Mouse (Mus musculus) cerebral cortex, adult 2 months (tissue): ENCODE results near the gene Sec1.

ENCODE experiments used
- WGBS: fragments of 180-500 bp; shearing (Covaris S2); methylation state at CpG from one replicate; pipeline ENCODE4 v1.1.7; 2018; 5-methylcytosine and 5-hydroxymethylcytosine counted together

The Sec1 gene

DNA sequence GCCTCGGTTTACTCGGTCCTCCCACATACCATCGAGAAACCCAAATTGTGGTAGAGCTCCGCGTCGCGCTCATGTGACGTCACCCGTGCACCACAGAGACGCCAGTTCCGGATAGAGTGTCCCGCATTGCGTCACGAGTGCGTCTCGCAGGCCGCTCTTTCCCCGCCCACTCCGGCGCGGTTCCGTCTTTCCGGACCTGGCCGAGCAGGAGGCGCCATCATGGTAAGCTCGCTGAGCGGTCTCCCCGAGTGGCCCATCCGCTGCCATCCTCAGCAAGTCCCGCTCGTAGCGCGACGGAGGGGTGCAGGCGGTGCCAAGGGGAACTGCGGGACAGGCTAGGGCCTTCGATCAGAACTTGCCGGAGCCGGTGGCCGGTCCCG lies 23.7 kb upstream of the Sec1 start, which contains the start of gene Sphk2:
Gene Sphk2, minus strand, starts transcription at position 85 of the 380 bp plus-strand sequence.
- WGBS = under 1% methylated on average over 41 of the region's 41 CpGs

DNA sequence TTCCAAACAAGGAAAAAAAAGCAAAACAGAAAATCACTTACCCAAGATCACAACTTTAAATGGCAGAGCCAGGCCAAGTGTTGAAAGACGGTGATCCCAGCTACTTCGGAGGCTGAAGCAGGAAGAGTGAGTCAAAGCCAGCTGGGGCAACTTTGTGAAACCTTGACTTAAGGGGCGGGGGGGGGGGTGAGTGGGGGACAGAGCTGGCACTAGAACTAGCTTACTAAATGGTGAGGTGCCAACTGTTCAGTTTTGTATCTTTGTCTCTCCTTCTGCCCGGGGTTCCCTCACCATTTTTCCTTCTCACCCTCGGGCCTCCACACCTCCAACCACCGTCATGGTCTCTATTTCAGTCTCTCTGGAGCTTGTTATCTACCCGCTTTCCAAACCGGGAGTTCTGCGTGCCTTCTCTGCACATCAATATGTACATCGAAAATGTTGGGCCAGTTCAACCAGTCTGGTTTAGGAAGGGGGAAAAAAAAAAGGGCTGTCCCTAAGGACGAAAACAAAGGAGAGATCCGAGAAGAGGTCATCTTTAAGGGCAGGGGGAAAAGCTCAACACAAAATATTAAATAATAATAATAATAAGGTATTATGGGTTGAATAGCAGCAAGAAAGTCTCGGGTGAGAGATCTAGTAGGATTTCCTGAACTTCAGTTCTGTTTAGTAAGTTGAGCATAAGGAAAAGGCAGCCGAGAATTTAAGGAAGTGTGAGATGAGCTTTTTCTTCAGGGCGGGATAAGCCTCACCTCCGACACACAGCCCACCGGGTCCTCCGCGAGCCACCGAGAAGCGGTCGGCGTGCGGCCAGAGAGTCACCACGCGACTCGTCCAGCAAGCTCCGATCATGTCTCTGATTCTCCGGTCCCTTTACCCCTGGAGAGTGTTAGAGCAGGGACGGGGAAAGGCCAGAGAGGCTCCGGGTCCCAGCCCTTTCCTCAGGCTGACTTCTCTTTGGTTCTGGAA lies 23.0 kb upstream of the Sec1 start:
- WGBS = 5% methylated on average over 31 of the region's 31 CpGs

GRCm38 (mm10) chr7:45716460-45716857 lies 22.3 kb upstream of the Sec1 start:
- WGBS = 86% methylated on average over 3 of the region's 3 CpGs

DNA sequence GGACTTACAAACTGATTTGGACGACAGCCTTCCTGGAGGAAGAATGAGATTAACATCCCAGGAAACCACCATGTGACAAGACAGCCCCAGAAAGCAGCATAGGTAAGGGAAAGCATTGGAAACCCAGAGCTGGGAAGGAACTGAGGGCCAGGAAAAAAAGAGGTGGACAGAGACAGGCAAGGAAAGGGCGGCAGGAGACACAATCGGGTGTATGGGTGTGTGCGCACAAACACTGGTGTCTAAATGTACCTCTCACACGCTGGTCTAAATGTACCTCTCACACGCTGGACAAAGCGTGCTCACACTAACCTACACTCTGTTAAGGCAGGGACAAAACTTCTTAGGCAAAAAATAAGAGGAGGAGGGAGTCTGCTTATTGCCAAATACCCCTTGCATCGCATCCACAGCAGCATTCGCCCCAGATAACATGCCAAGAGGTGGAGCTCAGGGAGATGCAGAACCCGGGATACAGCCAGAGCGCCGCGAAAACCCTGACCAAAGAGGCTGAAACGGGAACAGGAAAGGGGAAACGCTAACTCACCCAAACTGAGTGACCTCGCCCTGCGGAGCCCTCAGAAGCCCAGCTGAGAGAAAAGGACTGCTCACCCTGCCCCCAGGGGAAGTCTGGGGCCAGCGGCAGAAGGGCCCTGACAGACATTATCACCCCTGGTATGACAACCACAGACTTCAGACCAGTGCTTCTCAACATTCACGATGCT lies 21.7 kb upstream of the Sec1 start:
- 77% methylated on average over 19 of the region's 19 CpGs for WGBS

DNA sequence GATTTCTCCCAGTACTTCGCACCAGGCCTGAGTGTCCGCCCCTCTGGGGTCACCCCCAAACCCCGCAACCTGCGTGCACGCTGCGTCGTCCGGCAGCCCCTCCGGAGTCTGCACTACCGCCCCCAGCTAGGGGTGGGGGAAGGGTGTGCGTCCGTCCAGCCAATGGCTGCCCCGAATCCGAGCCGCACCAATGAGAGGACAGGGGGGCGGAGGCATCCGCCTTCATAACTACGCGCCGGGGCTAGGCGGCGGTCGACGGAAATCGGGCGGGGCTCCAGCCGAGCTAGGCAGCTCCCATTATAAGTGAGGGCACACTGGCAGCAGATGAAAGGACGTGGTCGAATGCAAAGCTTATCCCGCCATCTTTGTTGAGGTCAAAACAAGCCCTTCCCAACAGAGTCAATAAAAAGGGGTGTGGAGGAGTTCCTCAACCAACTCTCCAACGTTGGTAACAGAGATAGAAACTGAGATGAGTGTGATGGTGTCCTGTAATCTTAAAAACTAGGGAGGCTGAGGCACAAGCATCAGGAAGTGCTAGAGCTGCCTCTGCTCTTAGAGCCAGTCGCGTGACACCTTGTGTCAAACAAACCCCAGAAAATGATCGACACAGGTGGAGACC lies 21.0 kb upstream of the Sec1 start, which contains the start of gene Rpl18:
Gene Rpl18, plus strand, starts transcription at position 368 of the 619 bp plus-strand sequence.
- WGBS = 6% methylated on average over 34 of the region's 34 CpGs

DNA sequence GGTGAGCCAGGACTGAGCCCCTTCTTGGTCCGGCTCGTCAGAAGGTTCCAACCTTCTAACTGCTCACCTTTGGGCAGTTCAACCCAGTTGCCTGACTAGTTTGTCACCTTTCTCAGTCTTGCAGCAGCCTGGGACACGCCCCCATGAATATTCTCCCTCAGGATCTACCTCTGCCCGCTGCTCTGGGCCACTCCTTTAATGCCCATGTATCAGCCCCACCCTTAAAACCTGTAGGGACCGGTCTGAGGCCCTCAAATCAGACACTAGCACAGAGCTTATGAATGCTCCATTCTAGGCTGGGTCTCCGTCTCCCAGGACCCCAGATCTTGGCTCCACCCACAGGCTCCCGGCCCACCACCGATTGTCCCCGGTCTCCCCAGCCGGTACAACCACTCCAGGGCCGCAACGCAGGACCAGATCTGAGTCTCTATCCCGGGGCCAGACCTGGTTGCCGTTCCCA lies 20.5 kb upstream of the Sec1 start:
- WGBS = 8% methylated on average over 14 of the region's 14 CpGs

- WGBS = 56% methylated on average over 6 of the region's 6 CpGs
These were observed 19.8 kb upstream of the Sec1 start for GRCm38 (mm10) chr7:45713881-45714520.

GRCm38 (mm10) chr7:45713396-45713795 lies 19.2 kb upstream of the Sec1 start:
- 90% methylated on average over 16 of the region's 16 CpGs for WGBS

- 86% methylated on average over 21 of the region's 21 CpGs for WGBS
These were observed 18.0 kb upstream of the Sec1 start for GRCm38 (mm10) chr7:45712022-45712757.

DNA sequence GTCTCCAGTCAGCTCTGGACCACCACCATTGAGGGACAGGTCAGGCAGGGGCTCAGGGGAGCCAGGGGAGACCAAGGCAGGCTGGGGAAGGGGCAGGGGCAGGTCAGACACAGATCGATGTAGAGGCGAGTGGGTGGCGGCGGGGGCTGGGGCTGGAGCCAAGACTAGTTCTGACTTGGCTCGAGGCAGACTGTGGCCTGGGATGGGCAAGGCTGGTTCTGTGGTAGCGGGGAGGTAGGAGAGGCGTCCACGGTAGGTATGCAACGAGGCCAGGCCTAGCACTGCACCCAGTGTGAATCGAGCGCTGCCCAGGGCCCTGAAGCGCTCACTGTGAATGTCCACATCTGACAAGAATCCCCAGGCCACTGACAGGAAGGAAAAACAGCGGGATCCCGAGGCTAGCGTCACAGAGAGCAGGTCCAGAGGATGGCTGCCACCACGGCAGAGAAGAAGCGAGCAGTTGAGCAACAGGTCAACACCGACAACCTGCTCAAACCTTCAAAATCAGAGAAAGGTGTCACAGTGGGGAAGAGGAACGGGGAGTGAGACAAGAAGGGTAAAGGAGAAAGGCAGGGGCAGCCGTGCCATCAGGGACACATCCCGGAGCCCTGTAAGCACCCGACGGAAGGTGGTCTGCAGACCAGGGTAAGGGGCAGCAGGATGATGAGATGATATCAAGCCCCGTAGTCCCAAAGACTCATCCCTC lies 17.3 kb upstream of the Sec1 start:
- WGBS = 71% methylated on average over 24 of the region's 24 CpGs

GRCm38 (mm10) chr7:45710477-45711191 lies 16.4 kb upstream of the Sec1 start:
- 75% methylated on average over 20 of the region's 20 CpGs for WGBS

DNA sequence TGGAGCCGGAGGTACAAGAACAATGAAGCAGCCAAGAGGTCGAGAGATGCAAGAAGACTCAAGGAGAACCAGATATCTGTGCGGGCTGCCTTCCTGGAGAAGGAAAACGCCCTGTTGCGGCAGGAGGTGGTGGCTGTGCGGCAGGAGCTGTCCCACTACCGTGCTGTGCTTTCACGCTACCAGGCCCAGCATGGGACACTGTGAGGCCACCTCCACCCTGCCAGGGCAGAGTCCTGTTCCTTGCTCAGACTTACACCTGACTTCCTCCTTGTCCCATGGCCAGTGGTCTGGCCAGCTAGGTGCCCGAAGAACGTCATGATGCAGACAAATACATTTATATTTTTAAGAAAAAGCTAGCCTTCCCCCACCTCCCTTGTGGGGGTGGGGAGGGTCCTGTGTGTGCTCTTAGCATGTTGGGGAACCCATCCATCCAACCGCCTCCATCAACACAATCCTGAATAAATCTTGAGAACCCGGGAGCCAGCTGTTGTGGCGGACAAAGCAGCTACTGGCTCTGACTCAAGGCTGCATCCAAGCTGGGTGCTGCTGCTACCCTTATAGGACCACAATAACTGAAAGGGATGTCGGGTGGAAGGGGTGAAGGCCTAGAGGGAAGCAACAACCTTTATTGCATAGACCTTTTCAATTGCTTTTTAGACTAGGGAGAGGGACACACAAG lies 15.6 kb upstream of the Sec1 start:
- WGBS = 50% methylated on average over 14 of the region's 14 CpGs

DNA sequence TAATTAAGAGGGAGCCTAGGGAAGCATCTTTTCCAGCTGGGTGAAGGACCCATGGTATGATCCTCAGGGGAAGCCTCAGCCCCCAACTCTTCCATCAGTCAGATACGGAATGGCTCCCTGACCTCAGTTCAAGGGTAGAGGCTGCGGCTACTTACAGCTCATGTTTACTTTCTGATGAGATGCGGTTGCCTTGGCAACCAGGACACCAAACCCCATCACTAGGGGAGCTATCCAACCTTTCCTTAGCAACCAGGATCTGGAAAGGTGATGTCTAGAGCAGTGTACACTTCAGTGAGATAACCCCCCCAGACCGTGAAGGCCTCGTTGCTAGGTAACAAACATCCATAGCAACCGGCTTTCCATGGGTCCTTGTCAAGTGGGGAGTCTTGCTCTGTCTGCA lies 14.8 kb upstream of the Sec1 start:
- WGBS = 35% methylated on average over 6 of the region's 6 CpGs

DNA sequence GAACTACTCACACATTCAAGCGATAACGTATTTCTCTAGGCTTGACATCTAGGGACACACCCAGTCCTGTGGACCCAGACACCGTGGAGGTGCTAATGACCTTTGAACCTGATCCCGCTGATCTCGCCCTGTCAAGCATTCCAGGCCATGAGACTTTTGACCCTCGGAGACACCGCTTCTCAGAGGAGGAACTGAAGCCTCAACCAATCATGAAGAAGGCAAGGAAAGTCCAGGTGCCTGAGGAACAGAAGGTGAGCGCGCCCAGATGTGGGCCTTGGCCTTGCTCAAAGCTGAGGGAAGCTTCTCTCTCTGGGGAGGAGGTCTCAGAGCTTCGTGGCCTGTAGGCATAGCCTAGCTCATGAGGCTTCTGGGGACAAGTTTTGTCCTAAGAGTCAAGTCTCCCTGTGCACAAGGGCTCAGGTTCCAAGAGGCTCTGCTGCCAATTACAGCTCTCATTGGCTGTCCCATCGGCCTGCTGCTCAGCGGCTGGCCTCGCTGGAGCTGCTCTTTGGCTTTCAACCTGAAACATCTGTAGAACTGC lies 14.1 kb upstream of the Sec1 start:
- WGBS = 44% methylated on average over 13 of the region's 13 CpGs

DNA sequence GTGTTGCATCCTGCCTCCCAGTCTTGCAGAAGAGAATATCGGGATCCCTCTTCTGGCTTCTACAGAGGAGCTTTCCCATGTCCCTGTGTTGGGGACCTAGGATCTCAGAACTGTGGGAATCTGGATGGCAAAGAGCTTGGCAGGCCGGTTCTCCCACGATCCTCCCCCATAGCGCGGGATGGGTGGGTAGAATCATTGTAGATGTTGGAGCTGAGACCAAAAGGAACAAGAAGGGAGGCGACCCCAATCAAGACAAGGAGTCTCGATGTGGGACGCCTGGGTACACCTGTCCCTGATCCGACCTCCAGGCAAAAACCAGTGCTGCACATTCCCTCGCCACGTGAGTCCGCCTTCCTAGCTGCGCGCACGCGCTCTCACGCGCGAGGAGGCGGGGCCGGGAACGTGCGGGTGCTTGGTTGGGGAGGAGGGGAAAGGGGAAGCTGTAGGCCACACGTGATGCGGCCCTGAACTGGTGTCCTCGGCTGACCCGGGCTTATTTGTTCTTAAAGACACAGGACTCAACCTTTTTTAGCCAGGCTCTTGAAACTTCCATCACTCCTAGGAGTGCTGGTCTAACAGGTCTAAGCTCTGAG lies 13.3 kb upstream of the Sec1 start:
- 1% methylated on average over 27 of the region's 27 CpGs for WGBS

DNA sequence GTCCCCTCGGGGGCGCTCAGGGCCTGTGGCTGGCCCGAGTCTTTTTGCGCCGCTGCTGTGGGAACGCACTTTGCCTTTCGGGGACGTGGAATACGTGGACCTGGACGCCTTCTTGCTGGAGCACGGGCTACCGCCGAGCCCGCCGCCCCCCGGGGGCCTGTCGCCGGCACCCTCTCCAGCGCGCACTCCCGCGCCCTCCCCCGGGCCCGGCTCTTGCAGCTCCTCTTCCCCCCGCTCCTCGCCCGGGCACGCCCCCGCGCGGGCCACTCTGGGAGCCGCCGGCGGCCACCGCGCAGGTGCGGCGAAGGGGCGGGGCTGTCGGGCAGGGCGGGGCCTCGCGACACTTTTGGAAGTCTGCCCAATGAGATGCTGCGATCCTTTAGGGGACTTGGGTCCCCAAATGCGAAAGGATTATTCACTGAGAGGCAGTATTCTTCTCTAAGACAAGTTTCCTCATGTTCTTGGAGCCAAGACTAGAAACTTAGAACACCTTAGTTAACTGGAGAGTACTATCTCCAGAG lies 12.6 kb upstream of the Sec1 start:
- WGBS = 1% methylated on average over 45 of the region's 45 CpGs

DNA sequence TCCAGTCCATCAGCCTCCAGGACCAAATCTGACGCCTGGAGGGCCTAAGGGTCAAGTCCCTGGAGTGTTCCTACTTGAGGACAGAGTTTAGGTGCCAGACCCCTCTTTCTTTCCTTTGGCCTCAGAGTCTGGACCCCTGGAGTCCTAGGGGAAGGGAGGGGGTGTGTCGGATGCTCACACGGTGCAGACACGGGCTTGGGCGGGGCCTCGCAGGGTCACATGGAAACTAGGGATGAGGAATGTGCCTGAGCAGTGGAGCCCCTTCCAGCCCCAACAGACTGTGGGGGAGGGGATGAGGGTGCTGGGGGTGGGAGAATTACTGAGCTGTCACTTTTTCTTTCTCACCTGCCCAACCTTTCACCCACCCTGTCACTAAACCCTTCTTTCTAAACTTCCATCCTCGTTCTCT lies 11.7 kb upstream of the Sec1 start:
- 1% methylated on average over 7 of the region's 7 CpGs for WGBS

- WGBS = under 1% methylated on average over 21 of the region's 21 CpGs
These were observed 11.3 kb upstream of the Sec1 start for GRCm38 (mm10) chr7:45705443-45705864.
